10 mouse cellular contexts compared by ENCODE assay signal in the genomic region with DNA sequence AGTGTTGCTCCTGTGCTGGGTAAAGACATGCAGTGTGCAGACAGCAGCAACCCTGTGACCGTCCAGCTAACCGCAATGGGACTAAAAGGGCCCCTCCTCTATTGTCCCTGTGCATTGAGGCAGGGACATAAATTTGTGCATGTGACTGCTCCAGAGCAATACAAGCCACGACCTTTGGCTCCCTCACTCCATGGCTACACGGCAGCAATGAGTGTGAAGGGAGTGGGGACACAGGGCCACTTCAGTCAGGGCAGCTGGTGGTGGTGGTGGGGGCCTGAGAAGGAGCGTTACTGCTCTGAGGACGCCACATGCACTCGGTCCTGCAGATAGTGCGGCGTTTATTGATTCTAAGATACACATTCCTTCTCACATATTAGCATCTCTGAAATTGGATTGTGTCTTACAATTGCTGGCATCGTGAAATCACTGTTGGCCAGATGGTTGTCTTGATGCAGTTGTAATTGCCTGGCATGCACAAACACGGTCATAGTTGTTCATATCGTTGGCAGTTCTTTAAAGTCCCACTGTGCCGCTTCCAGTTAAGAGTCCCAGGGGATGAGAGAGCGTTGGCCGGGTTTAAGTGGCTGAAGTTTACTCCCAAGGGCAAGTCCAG. TPM values are rescaled to one million over a fixed set of nuclear protein-coding genes. Genes with fewer than 3 reads are reported as not detected.
DNase-seq lines count a peak whose midpoint lies in the region; ATAC-seq and TF ChIP-seq lines count a peak whose summit lies in the region.
"Had no signal": no experiment of that assay in that cellular context is flagged by ENCODE, and none has a peak within 500 bp of the region (broad histone marks: within the 10 kb centered on the region; RNA-seq: fewer than 3 reads in every experiment).

No protein-coding gene starts in this region.

- H3K4me3 ChIP-seq in forebrain, embryonic 14.5 days (ENCODE audit: low read depth, low read length): no peak overlapping the region
- no peak overlapping the region for H3K4me3 ChIP-seq in neural tube, embryonic 15.5 days (replicated peaks)
- H3K4me3 ChIP-seq in heart, adult 2 months: no peak overlapping the region
- H3K4me3 ChIP-seq: liver, embryonic 12.5 days had no signal

- TF ChIP-seq EP300 in heart, adult 2 months (IDR thresholded peaks at IDR 0.05; ENCODE audit: insufficient read depth, low read depth, low read length): no peak

- no peak overlapping the region for H3K9ac ChIP-seq in forebrain, embryonic 14.5 days (ENCODE audit: low read length)
- 0 out of 2 replicates have a peak overlapping the region, but pooled peaks have one; percentile 14 for H3K9ac ChIP-seq in neural tube, embryonic 15.5 days (replicated peaks)
- no peak overlapping the region for H3K9ac ChIP-seq in heart, adult 2 months (ENCODE audit: low read depth, low read length)
- H3K9ac ChIP-seq: liver, embryonic 12.5 days had no signal

- WGBS in forebrain, embryonic 14.5 days: 37% methylated on average over 15 of the region's 15 CpGs
- 10% methylated on average over 15 of the region's 15 CpGs for WGBS in neural tube, embryonic 15.5 days
- 67% methylated on average over 15 of the region's 15 CpGs for WGBS in heart, adult 2 months

- H3K79me2 ChIP-seq in heart, adult 2 months (replicated peaks; ENCODE audit: control insufficient read depth, insufficient read depth, low read length): no peaks in the 10 kb centered on the region

- H3K27ac ChIP-seq in forebrain, embryonic 14.5 days (ENCODE audit: low read depth, low read length): peak overlapping the region; percentile 2; the same call in 1 of the 2 replicates
- H3K27ac ChIP-seq in neural tube, embryonic 15.5 days (replicated peaks): peak overlapping the region; percentile 68
- no peak overlapping the region for H3K27ac ChIP-seq in heart, adult 2 months
- H3K27ac ChIP-seq: liver, embryonic 12.5 days had no signal

- peaks cover 13% of the 10 kb centered on the region for H3K4me1 ChIP-seq in forebrain, embryonic 14.5 days (ENCODE audit: control insufficient read depth, insufficient read depth, low read length)
- peaks cover 24% of the 10 kb centered on the region for H3K4me1 ChIP-seq in neural tube, embryonic 15.5 days
- H3K4me1 ChIP-seq in heart, adult 2 months (ENCODE audit: control insufficient read depth, insufficient read depth, low read length): no peaks in the 10 kb centered on the region
- H3K4me1 ChIP-seq: liver, embryonic 12.5 days had no signal

- intact Hi-C loops in heart, adult 2 months (cut with DNase I): no loop called here

- H3K36me3 ChIP-seq in forebrain, embryonic 14.5 days (ENCODE audit: control insufficient read depth, insufficient read depth, low read length): peaks cover 7% of the 10 kb centered on the region
- H3K36me3 ChIP-seq in neural tube, embryonic 15.5 days: peaks cover 20% of the 10 kb centered on the region
- no peaks in the 10 kb centered on the region for H3K36me3 ChIP-seq in heart, adult 2 months (ENCODE audit: control insufficient read depth, insufficient read depth, low read length)
- H3K36me3 ChIP-seq: liver, embryonic 12.5 days had no signal

- TF ChIP-seq POLR2A in heart, adult 2 months (IDR thresholded peaks at IDR 0.05; ENCODE audit: insufficient read depth, low read depth, low read length): no peak

- TF ChIP-seq CTCF in heart, adult 2 months (IDR thresholded peaks at IDR 0.05): no peak

- H3K4me2 ChIP-seq in forebrain, embryonic 14.5 days (ENCODE audit: low read length): no peak overlapping the region
- no peak overlapping the region for H3K4me2 ChIP-seq in neural tube, embryonic 15.5 days
- H3K4me2 ChIP-seq: liver, embryonic 12.5 days had no signal

- H3K9me3 ChIP-seq in forebrain, embryonic 14.5 days (replicated peaks; ENCODE audit: control insufficient read depth, low read length): no peaks in the 10 kb centered on the region
- no peaks in the 10 kb centered on the region for H3K9me3 ChIP-seq in neural tube, embryonic 15.5 days (replicated peaks)
- H3K9me3 ChIP-seq: liver, embryonic 12.5 days had no signal

- DNase-seq in layer of hippocampus, adult 11-12 months (ENCODE audit: low spot score): peak; percentile 49
- no peak for DNase-seq in layer of hippocampus, postnatal 25 days (ENCODE audit: extremely low spot score in 1 of 2, low spot score in 1 of 2)
- peak; percentile 61 for DNase-seq in forebrain, embryonic 14.5 days (ENCODE audit: low spot score)
- DNase-seq in layer of hippocampus, adult 9-11 months: peak; percentile 36
- DNase-seq in spleen, adult 18-20 months: no peak
- no peak for DNase-seq in heart, adult 2 months
- DNase-seq in heart, adult 8-10 months (ENCODE audit: low spot score): no peak
- DNase-seq: kidney, adult 18-20 months had no signal

- H3K27me3 ChIP-seq in forebrain, embryonic 14.5 days (replicated peaks; ENCODE audit: control insufficient read depth, insufficient read depth, low read length): no peaks in the 10 kb centered on the region
- H3K27me3 ChIP-seq in neural tube, embryonic 15.5 days (replicated peaks): no peaks in the 10 kb centered on the region
- H3K27me3 ChIP-seq in heart, adult 2 months (ENCODE audit: control insufficient read depth, insufficient read depth, low read length): no peaks in the 10 kb centered on the region

- peak; percentile 67 for ATAC-seq in forebrain, embryonic 14.5 days
- peak; percentile 75 for ATAC-seq in neural tube, embryonic 15.5 days (ENCODE audit: low FRiP score)
- ATAC-seq: liver, embryonic 12.5 days had no signal

RNA-seq across cellular contexts. Expression of a gene that starts 11.9 kb away (rescaled TPM):
- total RNA-seq in layer of hippocampus, postnatal 25 days (2021): 100 to 1,000 TPM; 307 to 311 TPM
- polyA plus RNA-seq in forebrain, embryonic 14.5 days (2014; fragmentation: Nextera tagmentation; extraction: Ambion mirVana): 49.3 and 64.2 TPM in 2 replicates
- polyA plus RNA-seq in neural tube, embryonic 15.5 days (2015; fragmentation: Nextera tagmentation; extraction: Ambion mirVana): 145 and 180 TPM in 2 replicates
- under 1 TPM; 0.21 to 0.23 TPM for total RNA-seq in heart, adult 2 months (2021)
- polyA plus RNA-seq in heart, adult 2 months (2012; rRNA removed): 0.15 and 0.29 TPM in 2 replicates
- under 1 TPM; 0.12 to 0.41 (median 0.19) TPM for total RNA-seq in heart, adult 8-10 months (2022)

RNA-seq across cellular contexts. Expression of a gene that starts 49.5 kb away (rescaled TPM):
- 10 to 100 TPM; 11.3 to 14.1 TPM for total RNA-seq in layer of hippocampus, postnatal 25 days (2021)
- 35.4 and 37.0 TPM in 2 replicates for polyA plus RNA-seq in forebrain, embryonic 14.5 days (2014; fragmentation: Nextera tagmentation; extraction: Ambion mirVana)
- polyA plus RNA-seq in neural tube, embryonic 15.5 days (2015; fragmentation: Nextera tagmentation; extraction: Ambion mirVana): 38.0 and 41.0 TPM in 2 replicates
- total RNA-seq in heart, adult 2 months (2021): 1 to 10 TPM; 2.2 to 2.3 TPM
- polyA plus RNA-seq in heart, adult 2 months (2012; rRNA removed): 4.5 and 4.7 TPM in 2 replicates
- 1 to 10 TPM; 2.6 to 3.3 (median 3.1) TPM for total RNA-seq in heart, adult 8-10 months (2022)

Comparison
In these comparisons a context has a peak if more than half of its experiments do, and no peak if none do; other contexts are left out.
1. DNase-seq: peak in layer of hippocampus, adult 11-12 months (single experiment), forebrain, embryonic 14.5 days (single experiment) and layer of hippocampus, adult 9-11 months (single experiment); none in layer of hippocampus, postnatal 25 days (0 of 2), spleen, adult 18-20 months (0 of 2), heart, adult 2 months (0 of 2) and heart, adult 8-10 months (single experiment).
2. RNA of a gene that starts 11.9 kb away (total RNA-seq): 307 to 311 TPM in layer of hippocampus, postnatal 25 days; 0.21 to 0.23 TPM in heart, adult 2 months and 0.12 to 0.41 TPM in heart, adult 8-10 months; every median in the first group is over 100 times any median in the second.